Mouse (Mus musculus): ENCODE measurements around the gene Cdk5rap2. TPM values are rescaled to one million over a fixed set of nuclear protein-coding genes. Genes with fewer than 3 reads are reported as not detected.

The Cdk5rap2 gene
- polyA plus RNA-seq, 1 experiment from 2014 or later = 25.7 TPM

GRCm38 (mm10) chr4:70386206-70386605 lies 24.0 kb downstream of the Cdk5rap2 start:
- 70% methylated on average over 5 of the region's 5 CpGs for whole genome bisulfite sequencing
- no peak for ATAC-seq (ENCODE audit: insufficient number of reproducible peaks, insufficient read depth, low FRiP score, low read depth)
- H3K36me3 ChIP-seq (ENCODE audit: control insufficient read depth, insufficient read depth, low read length) = no peaks in the 10 kb centered on the region; the same call in 1 of the 2 replicates
- no peak overlapping the region for H3K9ac ChIP-seq (replicated peaks; ENCODE audit: low read depth, low read length)
- no peaks in the 10 kb centered on the region for H3K27me3 ChIP-seq (ENCODE audit: control insufficient read depth, insufficient read depth, low read length)
- no peak overlapping the region for H3K4me3 ChIP-seq (ENCODE audit: low read depth, low read length)
- peaks cover 2% of the 10 kb centered on the region; the same call in 1 of the 2 replicates for H3K4me1 ChIP-seq (ENCODE audit: control insufficient read depth, insufficient read depth, low read length)
- no peak overlapping the region for H3K27ac ChIP-seq (ENCODE audit: low read length)
- no peaks in the 10 kb centered on the region for H3K9me3 ChIP-seq (ENCODE audit: control insufficient read depth, low read depth, low read length)
- H3K4me2 ChIP-seq (replicated peaks; ENCODE audit: low read depth, low read length) = no peak overlapping the region

- Histone ChIP-seq H3K36me3 (ENCODE audit: control insufficient read depth, insufficient read depth, low read length) (no peaks in the 10 kb centered on the region), H3K27ac (ENCODE audit: low read length) (no peak overlapping the region), H3K27me3 (ENCODE audit: control insufficient read depth, insufficient read depth, low read length) (no peaks in the 10 kb centered on the region), H3K4me1 (ENCODE audit: control insufficient read depth, insufficient read depth, low read length) (no peaks in the 10 kb centered on the region), H3K9ac (replicated peaks; ENCODE audit: low read depth, low read length) (no peak overlapping the region), H3K4me2 (replicated peaks; ENCODE audit: low read depth, low read length) (no peak overlapping the region), H3K4me3 (ENCODE audit: low read depth, low read length) (no peak overlapping the region), H3K9me3 (ENCODE audit: control insufficient read depth, low read depth, low read length) (no peaks in the 10 kb centered on the region)
- WGBS = 88% methylated on average over 4 of the region's 4 CpGs
- ATAC-seq (ENCODE audit: insufficient number of reproducible peaks, insufficient read depth, low FRiP score, low read depth) = no peak
These were observed 32.9 kb downstream of the Cdk5rap2 start for GRCm38 (mm10) chr4:70377359-70377758.

GRCm38 (mm10) chr4:70365061-70365858 lies 45.0 kb downstream of the Cdk5rap2 start:
- no peak for ATAC-seq (ENCODE audit: insufficient number of reproducible peaks, insufficient read depth, low FRiP score, low read depth)
- H3K4me1 ChIP-seq (ENCODE audit: control insufficient read depth, insufficient read depth, low read length) = no peaks in the 10 kb centered on the region
- no peak overlapping the region for H3K27ac ChIP-seq (ENCODE audit: low read length)
- 83% methylated on average over 11 of the region's 11 CpGs for WGBS
- no peak overlapping the region for H3K9ac ChIP-seq (replicated peaks; ENCODE audit: low read depth, low read length)
- H3K36me3 ChIP-seq (ENCODE audit: control insufficient read depth, insufficient read depth, low read length) = peaks cover 6% of the 10 kb centered on the region; the same call in 1 of the 2 replicates
- H3K4me2 ChIP-seq (replicated peaks; ENCODE audit: low read depth, low read length) = no peak overlapping the region
- no peak overlapping the region for H3K4me3 ChIP-seq (ENCODE audit: low read depth, low read length)
- H3K27me3 ChIP-seq (ENCODE audit: control insufficient read depth, insufficient read depth, low read length) = no peaks in the 10 kb centered on the region
- no peaks in the 10 kb centered on the region for H3K9me3 ChIP-seq (ENCODE audit: control insufficient read depth, low read depth, low read length)

GRCm38 (mm10) chr4:70361366-70361765 lies 48.9 kb downstream of the Cdk5rap2 start:
- Histone ChIP-seq H3K9me3 (ENCODE audit: control insufficient read depth, low read depth, low read length) (no peaks in the 10 kb centered on the region), H3K4me1 (ENCODE audit: control insufficient read depth, insufficient read depth, low read length) (no peaks in the 10 kb centered on the region), H3K27ac (ENCODE audit: low read length) (no peak overlapping the region), H3K27me3 (ENCODE audit: control insufficient read depth, insufficient read depth, low read length) (no peaks in the 10 kb centered on the region), H3K9ac (replicated peaks; ENCODE audit: low read depth, low read length) (no peak overlapping the region), H3K36me3 (ENCODE audit: control insufficient read depth, insufficient read depth, low read length) (peaks cover 13% of the 10 kb centered on the region; the same call in 1 of the 2 replicates), H3K4me3 (ENCODE audit: low read depth, low read length) (no peak overlapping the region), H3K4me2 (replicated peaks; ENCODE audit: low read depth, low read length) (no peak overlapping the region)
- peak; percentile 69; the same call in 1 of the 2 replicates for ATAC-seq (ENCODE audit: insufficient number of reproducible peaks, insufficient read depth, low FRiP score, low read depth)
- WGBS = 56% methylated on average over 4 of the region's 4 CpGs

- Histone ChIP-seq H3K36me3 (ENCODE audit: control insufficient read depth, insufficient read depth, low read length) (peaks cover 27% of the 10 kb centered on the region; the same call in 1 of the 2 replicates), H3K9me3 (ENCODE audit: control insufficient read depth, low read depth, low read length) (no peaks in the 10 kb centered on the region), H3K4me2 (replicated peaks; ENCODE audit: low read depth, low read length) (no peak overlapping the region), H3K27ac (ENCODE audit: low read length) (no peak overlapping the region), H3K27me3 (ENCODE audit: control insufficient read depth, insufficient read depth, low read length) (no peaks in the 10 kb centered on the region), H3K4me3 (ENCODE audit: low read depth, low read length) (no peak overlapping the region), H3K9ac (replicated peaks; ENCODE audit: low read depth, low read length) (no peak overlapping the region), H3K4me1 (ENCODE audit: control insufficient read depth, insufficient read depth, low read length) (no peaks in the 10 kb centered on the region)
- 58% methylated on average over 9 of the region's 9 CpGs for WGBS
- ATAC-seq (ENCODE audit: insufficient number of reproducible peaks, insufficient read depth, low FRiP score, low read depth) = peak; percentile 56
These were observed 54.4 kb downstream of the Cdk5rap2 start for GRCm38 (mm10) chr4:70355659-70356350.

- no peak overlapping the region for H3K9ac ChIP-seq (replicated peaks; ENCODE audit: low read depth, low read length)
- H3K9me3 ChIP-seq (ENCODE audit: control insufficient read depth, low read depth, low read length) = no peaks in the 10 kb centered on the region
- H3K27ac ChIP-seq (ENCODE audit: low read length) = no peak overlapping the region
- 89% methylated on average over 14 of the region's 14 CpGs for WGBS
- ATAC-seq (ENCODE audit: insufficient number of reproducible peaks, insufficient read depth, low FRiP score, low read depth) = no peak
- H3K27me3 ChIP-seq (ENCODE audit: control insufficient read depth, insufficient read depth, low read length) = no peaks in the 10 kb centered on the region
- H3K36me3 ChIP-seq (ENCODE audit: control insufficient read depth, insufficient read depth, low read length) = peaks cover 21% of the 10 kb centered on the region; the same call in 1 of the 2 replicates
- no peak overlapping the region for H3K4me3 ChIP-seq (ENCODE audit: low read depth, low read length)
- H3K4me1 ChIP-seq (ENCODE audit: control insufficient read depth, insufficient read depth, low read length) = no peaks in the 10 kb centered on the region
- H3K4me2 ChIP-seq (replicated peaks; ENCODE audit: low read depth, low read length) = no peak overlapping the region
These were observed 55.8 kb downstream of the Cdk5rap2 start for GRCm38 (mm10) chr4:70354448-70354847.

- 83% methylated on average over 3 of the region's 3 CpGs for WGBS
- Histone ChIP-seq H3K27ac (ENCODE audit: low read length) (no peak overlapping the region), H3K36me3 (ENCODE audit: control insufficient read depth, insufficient read depth, low read length) (peaks cover 20% of the 10 kb centered on the region; the same call in 1 of the 2 replicates), H3K9me3 (ENCODE audit: control insufficient read depth, low read depth, low read length) (no peaks in the 10 kb centered on the region), H3K27me3 (ENCODE audit: control insufficient read depth, insufficient read depth, low read length) (no peaks in the 10 kb centered on the region), H3K9ac (replicated peaks; ENCODE audit: low read depth, low read length) (no peak overlapping the region), H3K4me2 (replicated peaks; ENCODE audit: low read depth, low read length) (no peak overlapping the region), H3K4me1 (ENCODE audit: control insufficient read depth, insufficient read depth, low read length) (no peaks in the 10 kb centered on the region), H3K4me3 (ENCODE audit: low read depth, low read length) (no peak overlapping the region)
- no peak for ATAC-seq (ENCODE audit: insufficient number of reproducible peaks, insufficient read depth, low FRiP score, low read depth)
These were observed 56.6 kb downstream of the Cdk5rap2 start for GRCm38 (mm10) chr4:70353656-70354055.

GRCm38 (mm10) chr4:70335444-70336144 lies 74.6 kb downstream of the Cdk5rap2 start:
- no peak overlapping the region for H3K4me3 ChIP-seq (ENCODE audit: low read depth, low read length)
- H3K9ac ChIP-seq (replicated peaks; ENCODE audit: low read depth, low read length) = no peak overlapping the region
- H3K27ac ChIP-seq (ENCODE audit: low read length) = no peak overlapping the region
- peaks cover 3% of the 10 kb centered on the region; the same call in 1 of the 2 replicates for H3K36me3 ChIP-seq (ENCODE audit: control insufficient read depth, insufficient read depth, low read length)
- H3K27me3 ChIP-seq (ENCODE audit: control insufficient read depth, insufficient read depth, low read length) = no peaks in the 10 kb centered on the region
- no peaks in the 10 kb centered on the region for H3K9me3 ChIP-seq (ENCODE audit: control insufficient read depth, low read depth, low read length)
- no peak overlapping the region for H3K4me2 ChIP-seq (replicated peaks; ENCODE audit: low read depth, low read length)
- no peak for ATAC-seq (ENCODE audit: insufficient number of reproducible peaks, insufficient read depth, low FRiP score, low read depth)
- H3K4me1 ChIP-seq (ENCODE audit: control insufficient read depth, insufficient read depth, low read length) = no peaks in the 10 kb centered on the region; the same call in 1 of the 2 replicates
- 66% methylated on average over 11 of the region's 11 CpGs for WGBS

Data from stomach, embryonic 14.5 days (tissue).